Mouse (Mus musculus) myocyte (in vitro differentiated cells): ENCODE measurements at regions not wholly inside any gene's neighbourhood (a gene's known extent, or its start where the extent isn't known, plus 50 kb on each side); places are given as distances from the start of the nearest gene placed in this dataset.

Experiments used
- H3K27me3 ChIP-seq: one replicate; pipeline ENCODE4 v1.6.1; 2011; ENCODE audit not compliant: control insufficient read depth, insufficient read depth, insufficient read length
- H3K36me3 ChIP-seq: one replicate; pipeline ENCODE4 v1.6.1; 2011; ENCODE audit not compliant: control insufficient read depth, insufficient read depth
- H3K4me2 ChIP-seq: one replicate; pipeline ENCODE4 v1.6.1; 2011; ENCODE audit warnings: low read depth, control low read depth
- H3K4me3 ChIP-seq: one replicate; pipeline ENCODE4 v1.5.1; 2011; ENCODE audit warnings: mild to moderate bottlenecking, control low read depth, moderate library complexity
- H3K79me2 ChIP-seq: one replicate; pipeline ENCODE4 v1.6.1; 2011; ENCODE audit not compliant: control insufficient read depth, insufficient read depth
- H3ac ChIP-seq: one replicate; pipeline ENCODE4 v1.6.1; 2011; ENCODE audit not compliant: control insufficient read depth, insufficient read length
- CEBPB ChIP-seq: IDR thresholded peaks from 2 replicates; pipeline ENCODE4 v1.6.1; 2011; ENCODE audit warnings: mild to moderate bottlenecking, moderate library complexity; ENCODE audit not compliant: poor library complexity, insufficient read depth, severe bottlenecking
- E2F4 ChIP-seq: IDR thresholded peaks from one replicate; pipeline ENCODE4 v1.6.1; 2011; ENCODE audit warnings: mild to moderate bottlenecking, control low read depth, moderate library complexity; ENCODE audit not compliant: insufficient read depth
- MAX ChIP-seq: IDR thresholded peaks from one replicate; pipeline ENCODE4 v1.6.1; 2011; ENCODE audit warnings: low read depth, mild to moderate bottlenecking, control low read depth
- MYOD1 ChIP-seq, 3 experiments: IDR thresholded peaks; one replicate each; pipeline ENCODE4 v1.6.1; 2011; ENCODE audit warnings: control low read depth in 2 of 3, low read depth in 2 of 3, mild to moderate bottlenecking in 2 of 3, moderate library complexity in 1 of 3; ENCODE audit not compliant: insufficient read length in 2 of 3, control insufficient read depth in 1 of 3
- MYOG ChIP-seq, 3 experiments: IDR thresholded peaks; one replicate each; pipeline ENCODE4 v1.6.1; 2011; ENCODE audit warnings: control low read depth in 2 of 3, low read depth in 2 of 3, mild to moderate bottlenecking in 2 of 3; ENCODE audit not compliant: insufficient read length in 2 of 3, control insufficient read depth in 1 of 3, insufficient read depth in 1 of 3
- POLR2A ChIP-seq: IDR thresholded peaks from one replicate; pipeline ENCODE4 v1.6.1; 2011; ENCODE audit warnings: low read depth, mild to moderate bottlenecking, control low read depth, moderate library complexity; ENCODE audit not compliant: insufficient read length
- POLR2AphosphoS2 ChIP-seq: IDR thresholded peaks from one replicate; pipeline ENCODE4 v1.6.1; 2011; ENCODE audit warnings: low read depth, control low read depth; ENCODE audit not compliant: insufficient read length
- REST ChIP-seq: IDR thresholded peaks from one replicate; pipeline ENCODE4 v1.6.1; 2011; ENCODE audit warnings: mild to moderate bottlenecking, control low read depth, moderate library complexity; ENCODE audit not compliant: insufficient read depth, insufficient read length
- SRF ChIP-seq: IDR thresholded peaks from one replicate; pipeline ENCODE4 v1.6.1; 2011; ENCODE audit warnings: low read depth; ENCODE audit not compliant: control insufficient read depth, insufficient read length
- TCF12 ChIP-seq: IDR thresholded peaks from one replicate; pipeline ENCODE4 v1.6.1; 2011; ENCODE audit warnings: mild to moderate bottlenecking, control low read depth; ENCODE audit not compliant: poor library complexity, insufficient read depth, severe bottlenecking
- TCF3 ChIP-seq: IDR thresholded peaks from one replicate; pipeline ENCODE4 v1.6.1; 2011; ENCODE audit warnings: low read depth, control low read depth; ENCODE audit not compliant: insufficient read length
- USF1 ChIP-seq: IDR thresholded peaks from one replicate; pipeline ENCODE4 v1.6.1; 2011; ENCODE audit warnings: low read depth, mild to moderate bottlenecking, control low read depth, moderate library complexity

DNA sequence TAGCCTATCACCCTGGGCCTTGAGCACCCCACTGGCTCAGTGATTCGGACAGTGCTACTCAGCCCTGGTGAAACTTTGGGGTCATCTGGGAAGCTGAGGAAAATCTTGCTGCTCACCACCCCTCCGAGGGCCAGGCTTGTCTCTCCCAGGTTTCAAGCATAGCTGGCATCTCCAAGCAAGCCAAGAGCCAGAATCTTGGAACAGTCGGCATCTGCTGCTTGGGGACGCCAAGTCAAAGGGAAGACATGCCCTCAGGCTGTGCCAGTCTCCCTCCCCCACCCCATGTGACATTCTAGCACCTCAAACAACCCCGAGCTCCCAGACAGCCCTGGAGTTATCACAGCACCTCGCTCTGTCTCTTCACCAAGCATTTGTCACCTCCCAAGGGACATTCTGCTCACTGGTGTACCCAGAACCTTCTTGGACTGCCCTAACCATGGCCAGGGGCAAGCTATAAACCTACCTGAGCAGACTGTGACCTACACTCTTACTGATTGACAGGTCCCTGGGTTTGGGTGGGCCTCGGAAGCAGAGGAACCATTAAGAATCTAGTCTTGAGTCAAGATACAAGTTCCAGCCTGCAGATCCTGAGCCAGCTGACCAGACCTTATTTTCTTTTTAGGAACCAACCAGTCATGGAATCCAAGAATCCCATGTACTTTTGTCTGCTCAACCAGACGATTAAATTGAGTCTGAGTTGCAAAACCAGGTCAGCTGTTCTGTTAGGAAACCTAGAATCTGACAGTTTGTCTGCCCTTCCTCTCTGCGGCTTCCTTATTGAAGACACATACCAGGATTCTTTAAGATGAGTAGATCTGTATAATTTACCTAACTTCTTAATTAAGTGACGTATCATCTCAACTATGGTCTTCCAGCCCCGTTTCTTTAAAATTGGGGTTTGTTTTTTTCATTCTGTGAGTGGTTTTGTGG lies 83.0 kb upstream of the Otos start:
- no peak overlapping the region for H3ac ChIP-seq
- no peak overlapping the region for H3K4me3 ChIP-seq
- no peaks in the 10 kb centered on the region for H3K79me2 ChIP-seq
- no peak overlapping the region for H3K4me2 ChIP-seq
- no peaks in the 10 kb centered on the region for H3K27me3 ChIP-seq
- no peaks in the 10 kb centered on the region for H3K36me3 ChIP-seq
- TF ChIP-seq TCF3 (no peak), E2F4 (no peak), POLR2A (no peak), SRF (no peak), MAX (no peak), USF1 (no peak), POLR2AphosphoS2 (no peak), MYOG (IDR thresholded peaks at IDR 0.05; ENCODE audit: control insufficient read depth in 1 of 3, insufficient read depth in 1 of 3, insufficient read length in 2 of 3, low read depth in 2 of 3) (no peak), CEBPB (no peak)

DNA sequence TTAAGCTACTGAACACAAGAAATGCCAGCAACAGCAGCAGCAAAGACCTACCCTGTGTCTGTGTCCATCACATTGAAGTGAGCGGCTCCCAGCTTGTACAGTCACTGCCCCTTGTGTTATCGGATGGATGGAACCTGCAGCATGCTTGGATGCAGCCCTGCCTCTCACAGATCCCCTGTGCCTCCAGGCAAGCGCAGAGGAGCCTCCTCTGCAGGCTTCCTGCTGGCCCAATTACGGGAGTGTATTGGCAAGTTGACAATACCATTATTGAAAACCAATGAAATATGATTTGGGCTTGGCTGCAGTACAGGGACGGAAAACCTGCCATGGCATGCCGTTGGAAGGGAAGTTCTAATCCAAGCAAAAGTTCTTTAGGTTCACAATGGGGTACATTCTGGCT lies 81.9 kb upstream of the Otos start:
- no peaks in the 10 kb centered on the region for H3K79me2 ChIP-seq
- no peak overlapping the region for H3K4me3 ChIP-seq
- no peak overlapping the region for H3K4me2 ChIP-seq
- no peaks in the 10 kb centered on the region for H3K36me3 ChIP-seq
- TF ChIP-seq SRF (no peak), TCF12 (no peak), USF1 (no peak), MAX (no peak), CEBPB (no peak), MYOG (IDR thresholded peaks at IDR 0.05; ENCODE audit: control insufficient read depth in 1 of 3, insufficient read depth in 1 of 3, insufficient read length in 2 of 3, low read depth in 2 of 3) (no peak), POLR2A (no peak), POLR2AphosphoS2 (no peak), MYOD1 (IDR thresholded peaks at IDR 0.05; ENCODE audit: control insufficient read depth in 1 of 3, insufficient read length in 2 of 3, low read depth in 2 of 3) (no peak), TCF3 (no peak), E2F4 (no peak), REST (no peak)
- no peak overlapping the region for H3ac ChIP-seq
- no peaks in the 10 kb centered on the region for H3K27me3 ChIP-seq

DNA sequence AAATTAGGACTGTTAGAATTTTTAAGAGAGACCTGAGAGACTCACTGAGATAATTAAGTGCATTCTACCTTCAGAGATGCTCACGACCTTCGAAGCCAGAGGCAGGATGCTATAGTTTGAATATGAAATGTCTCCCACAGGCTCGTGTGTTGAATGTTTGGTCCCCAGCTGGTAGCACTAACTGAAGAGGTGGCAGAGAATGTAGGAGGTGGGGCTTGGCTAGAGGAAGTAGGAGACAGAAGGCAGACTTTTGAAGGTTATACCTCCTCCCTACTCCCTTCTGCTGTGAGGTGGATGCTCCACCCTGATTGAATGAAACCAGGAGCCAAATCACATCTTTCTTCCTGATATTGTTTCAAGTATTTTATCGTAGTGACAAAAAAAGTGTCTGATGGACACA lies 79.3 kb upstream of the Otos start:
- H3K36me3 ChIP-seq = no peaks in the 10 kb centered on the region

DNA sequence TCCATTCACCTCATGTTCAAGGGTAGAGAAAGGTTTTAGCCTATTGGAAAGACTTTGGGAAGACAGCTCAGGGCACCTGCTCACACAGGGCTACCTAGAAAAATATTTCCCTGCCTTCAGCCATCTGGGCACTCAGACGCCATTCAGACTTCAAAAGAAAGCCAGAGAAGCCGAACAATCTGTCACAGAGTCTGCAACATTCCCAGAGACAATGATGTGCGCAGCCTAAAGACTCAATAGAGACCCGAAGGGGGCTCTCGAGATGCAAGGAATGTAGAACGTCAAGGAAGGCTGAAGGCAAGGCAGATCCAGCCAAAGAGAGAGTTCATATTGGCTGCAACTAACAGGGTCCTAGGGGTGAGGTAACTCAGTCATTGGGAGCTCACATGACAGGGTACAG lies 78.7 kb upstream of the Otos start:
- TF ChIP-seq MYOG (IDR thresholded peaks at IDR 0.05; ENCODE audit: control insufficient read depth in 1 of 3, insufficient read depth in 1 of 3, insufficient read length in 2 of 3, low read depth in 2 of 3) (no peak), TCF3 (no peak), POLR2A (no peak), USF1 (no peak)
- Histone ChIP-seq H3K36me3 (no peaks in the 10 kb centered on the region), H3K79me2 (no peaks in the 10 kb centered on the region), H3K27me3 (no peaks in the 10 kb centered on the region), H3K4me3 (no peak overlapping the region), H3ac (no peak overlapping the region), H3K4me2 (no peak overlapping the region)

More for the DNA sequence above, 79.3 kb upstream of the Otos start:
- TF ChIP-seq E2F4 (no peak), TCF3 (no peak), MAX (no peak), TCF12 (no peak), MYOD1 (IDR thresholded peaks at IDR 0.05; ENCODE audit: control insufficient read depth in 1 of 3, insufficient read length in 2 of 3, low read depth in 2 of 3) (no peak), CEBPB (no peak), MYOG (IDR thresholded peaks at IDR 0.05; ENCODE audit: control insufficient read depth in 1 of 3, insufficient read depth in 1 of 3, insufficient read length in 2 of 3, low read depth in 2 of 3) (no peak), USF1 (no peak), POLR2A (no peak), POLR2AphosphoS2 (no peak)
- H3K27me3 ChIP-seq = no peaks in the 10 kb centered on the region
- H3K4me2 ChIP-seq = no peak overlapping the region
- H3K79me2 ChIP-seq = no peaks in the 10 kb centered on the region
- no peak overlapping the region for H3K4me3 ChIP-seq
- H3ac ChIP-seq = no peak overlapping the region

DNA sequence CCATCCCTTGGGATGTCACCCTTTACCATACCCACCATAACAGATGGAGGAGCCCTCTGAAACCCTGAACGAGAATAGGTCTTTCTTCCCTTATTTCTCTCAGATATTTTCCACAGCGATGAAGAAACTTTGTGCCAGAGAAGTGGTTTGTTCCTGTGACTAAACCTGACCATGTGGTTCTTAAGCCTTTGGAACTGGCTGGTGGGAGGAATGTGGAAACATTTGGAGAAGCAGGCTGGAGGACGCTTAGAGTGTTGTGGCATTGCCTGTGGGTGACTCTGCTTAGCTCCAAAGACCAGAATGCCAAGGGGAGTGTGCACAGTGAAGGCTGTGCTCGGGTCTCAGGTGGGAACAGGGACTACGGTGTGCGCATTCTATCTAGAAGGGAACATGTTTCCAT lies 77.7 kb upstream of the Otos start:
- H3K4me2 ChIP-seq = no peak overlapping the region
- H3ac ChIP-seq = no peak overlapping the region
- H3K36me3 ChIP-seq = no peaks in the 10 kb centered on the region
- no peak overlapping the region for H3K4me3 ChIP-seq
- H3K27me3 ChIP-seq = no peaks in the 10 kb centered on the region
- H3K79me2 ChIP-seq = no peaks in the 10 kb centered on the region
- TF ChIP-seq TCF12 = no peak
